In genomic region chr10:107752351-107753143, GRCm38 (mm10) we compare ENCODE assay signal across 8 mouse cellular contexts. TPM values are rescaled to one million over a fixed set of nuclear protein-coding genes. Genes with fewer than 3 reads are reported as not detected.
DNase-seq lines count a peak whose midpoint lies in the region; ATAC-seq and TF ChIP-seq lines count a peak whose summit lies in the region.

No protein-coding gene starts in this region.

- no peaks in the 10 kb centered on the region for H3K27me3 ChIP-seq in heart, embryonic 13.5 days (replicated peaks)
- H3K27me3 ChIP-seq in heart, adult 2 months (ENCODE audit: control insufficient read depth, insufficient read depth, low read length), result no peaks in the 10 kb centered on the region
- H3K27me3 ChIP-seq in forebrain, embryonic 14.5 days (replicated peaks; ENCODE audit: control insufficient read depth, insufficient read depth, low read length), result no peaks in the 10 kb centered on the region
- H3K27me3 ChIP-seq in midbrain, embryonic 10.5 days (ENCODE audit: low read depth, poor library complexity, severe bottlenecking), result no peaks in the 10 kb centered on the region

- H3K9me3 ChIP-seq in heart, embryonic 13.5 days, result no peaks in the 10 kb centered on the region
- no peaks in the 10 kb centered on the region for H3K9me3 ChIP-seq in forebrain, embryonic 14.5 days (replicated peaks; ENCODE audit: control insufficient read depth, low read length)
- H3K9me3 ChIP-seq in midbrain, embryonic 10.5 days (replicated peaks), result no peaks in the 10 kb centered on the region

- no peak for TF ChIP-seq CTCF in heart, adult 2 months (IDR thresholded peaks at IDR 0.05)

- intact Hi-C loops in heart, adult 2 months (cut with DNase I), result no loop called here

- H3K4me1 ChIP-seq in heart, embryonic 13.5 days, result peaks cover 10% of the 10 kb centered on the region
- no peaks in the 10 kb centered on the region; the same call in 1 of the 2 replicates for H3K4me1 ChIP-seq in heart, adult 2 months (ENCODE audit: control insufficient read depth, insufficient read depth, low read length)
- H3K4me1 ChIP-seq in forebrain, embryonic 14.5 days (ENCODE audit: control insufficient read depth, insufficient read depth, low read length), result peaks cover 3% of the 10 kb centered on the region; the same call in 1 of the 2 replicates
- H3K4me1 ChIP-seq in midbrain, embryonic 10.5 days, result peaks cover 15% of the 10 kb centered on the region

- no peak for ATAC-seq in heart, embryonic 13.5 days (ENCODE audit: extremely low read depth, insufficient number of reproducible peaks, low FRiP score, low TSS enrichment)
- ATAC-seq in forebrain, embryonic 14.5 days, result peak; percentile 82

- H3K36me3 ChIP-seq in heart, embryonic 13.5 days, result no peaks in the 10 kb centered on the region
- no peaks in the 10 kb centered on the region for H3K36me3 ChIP-seq in heart, adult 2 months (ENCODE audit: control insufficient read depth, insufficient read depth, low read length)
- H3K36me3 ChIP-seq in forebrain, embryonic 14.5 days (ENCODE audit: control insufficient read depth, insufficient read depth, low read length), result no peaks in the 10 kb centered on the region
- no peaks in the 10 kb centered on the region for H3K36me3 ChIP-seq in midbrain, embryonic 10.5 days

- no peaks in the 10 kb centered on the region for H3K79me2 ChIP-seq in heart, adult 2 months (replicated peaks; ENCODE audit: control insufficient read depth, insufficient read depth, low read length)

- no peak overlapping the region for H3K27ac ChIP-seq in heart, embryonic 13.5 days (replicated peaks)
- H3K27ac ChIP-seq in heart, adult 2 months, result no peak overlapping the region
- H3K27ac ChIP-seq in forebrain, embryonic 14.5 days (ENCODE audit: low read depth, low read length), result no peak overlapping the region
- peak overlapping the region; percentile 73 for H3K27ac ChIP-seq in midbrain, embryonic 10.5 days (replicated peaks)

- no peak overlapping the region; the same call in none of the 2 replicates for H3K9ac ChIP-seq in heart, embryonic 13.5 days
- no peak overlapping the region for H3K9ac ChIP-seq in heart, adult 2 months (ENCODE audit: low read depth, low read length)
- H3K9ac ChIP-seq in forebrain, embryonic 14.5 days (ENCODE audit: low read length), result no peak overlapping the region

- WGBS in heart, embryonic 13.5 days, result 30% methylated on average over 15 of the region's 15 CpGs
- WGBS in heart, adult 2 months, result 23% methylated on average over 15 of the region's 15 CpGs
- WGBS in forebrain, embryonic 14.5 days, result 21% methylated on average over 15 of the region's 15 CpGs
- WGBS in midbrain, embryonic 10.5 days, result 31% methylated on average over 15 of the region's 15 CpGs

- H3K4me3 ChIP-seq in heart, embryonic 13.5 days, result peak overlapping the region; percentile 32
- H3K4me3 ChIP-seq in heart, adult 2 months, result no peak overlapping the region
- peak overlapping the region; percentile 11; the same call in 1 of the 2 replicates for H3K4me3 ChIP-seq in forebrain, embryonic 14.5 days (ENCODE audit: low read depth, low read length)
- H3K4me3 ChIP-seq in midbrain, embryonic 10.5 days, result peak overlapping the region; percentile 42

- no peak for TF ChIP-seq POLR2A in heart, adult 2 months (IDR thresholded peaks at IDR 0.05; ENCODE audit: insufficient read depth, low read depth, low read length)

- DNase-seq in heart, adult 2 months, result no peak
- DNase-seq in forebrain, embryonic 14.5 days (ENCODE audit: low spot score), result peak; percentile 78
- DNase-seq in layer of hippocampus, adult 11-12 months (ENCODE audit: low spot score), result peak; percentile 47
- peak; percentile 53 for DNase-seq in midbrain, embryonic 10.5 days (ENCODE audit: low spot score)
- DNase-seq in telencephalon, adult 2 months (ENCODE audit: low read depth, low spot score), result peak; percentile 84
- no peak for DNase-seq in cerebellum, adult 11 months
- no peak for DNase-seq in c-Kit-positive CD71-positive TER-119-positive erythroid progenitor cells, embryonic 14.5 days (ENCODE audit: low spot score)

- H3K4me2 ChIP-seq in heart, embryonic 13.5 days, result peak overlapping the region; percentile 63
- peak overlapping the region; percentile 43 for H3K4me2 ChIP-seq in forebrain, embryonic 14.5 days (ENCODE audit: low read length)

- TF ChIP-seq EP300 in heart, adult 2 months (IDR thresholded peaks at IDR 0.05; ENCODE audit: insufficient read depth, low read depth, low read length), result no peak

RNA-seq across cellular contexts. Expression of gene Ptprq, which starts 32.7 kb away (rescaled TPM):
- polyA plus RNA-seq in heart, embryonic 13.5 days (2015; fragmentation: Nextera tagmentation; extraction: Ambion mirVana), result 0.01 and 0.07 TPM in 2 replicates
- total RNA-seq in heart, adult 2 months (2021), result not detected
- not detected in 2 replicates for polyA plus RNA-seq in heart, adult 2 months (2012; rRNA removed)
- 0.04 and 0.10 TPM in 2 replicates for polyA plus RNA-seq in forebrain, embryonic 14.5 days (2014; fragmentation: Nextera tagmentation; extraction: Ambion mirVana)
- 0.06 TPM in 1 of 2 replicates, not detected in the other for polyA plus RNA-seq in midbrain, embryonic 10.5 days (2016; fragmentation: Nextera tagmentation; extraction: Ambion mirVana)

Comparison
In these comparisons a context has a peak if more than half of its experiments do, and no peak if none do; other contexts are left out.
1. DNase-seq: peak in forebrain, embryonic 14.5 days (single experiment), layer of hippocampus, adult 11-12 months (single experiment), midbrain, embryonic 10.5 days (single experiment) and telencephalon, adult 2 months (single experiment); none in heart, adult 2 months (0 of 2), cerebellum, adult 11 months (single experiment) and c-Kit-positive CD71-positive TER-119-positive erythroid progenitor cells, embryonic 14.5 days (single experiment).